Mouse (Mus musculus): ENCODE measurements around the gene Bax. TPM values are rescaled to one million over a fixed set of nuclear protein-coding genes. Genes with fewer than 3 reads are reported as not detected.
A peak's percentile ranks its signal among the peaks of the same experiment; 100 is the strongest.

Bax gene
- polyA plus RNA-seq, 1 experiment, result 24.4 TPM

GRCm38 (mm10) chr7:45451344-45451982 lies 15.2 kb downstream of the Bax start:
- Histone ChIP-seq H3K27me3 (ENCODE audit: control insufficient read depth) (no peaks in the 10 kb centered on the region; the same call in 1 of the 2 replicates), H3K4me1 (ENCODE audit: control insufficient read depth) (peaks cover 40% of the 10 kb centered on the region), H3K36me3 (ENCODE audit: control insufficient read depth) (peaks cover 17% of the 10 kb centered on the region), H3K4me3 (replicated peaks) (peak overlapping the region; percentile 6), H3K9me3 (ENCODE audit: control insufficient read depth, low read length) (no peaks in the 10 kb centered on the region)
- no peak for TF ChIP-seq GATA1 (IDR thresholded peaks at IDR 0.05; ENCODE audit: low read length)
- TF ChIP-seq TAL1 (IDR thresholded peaks at IDR 0.05; ENCODE audit: low read length), result no peak

DNA sequence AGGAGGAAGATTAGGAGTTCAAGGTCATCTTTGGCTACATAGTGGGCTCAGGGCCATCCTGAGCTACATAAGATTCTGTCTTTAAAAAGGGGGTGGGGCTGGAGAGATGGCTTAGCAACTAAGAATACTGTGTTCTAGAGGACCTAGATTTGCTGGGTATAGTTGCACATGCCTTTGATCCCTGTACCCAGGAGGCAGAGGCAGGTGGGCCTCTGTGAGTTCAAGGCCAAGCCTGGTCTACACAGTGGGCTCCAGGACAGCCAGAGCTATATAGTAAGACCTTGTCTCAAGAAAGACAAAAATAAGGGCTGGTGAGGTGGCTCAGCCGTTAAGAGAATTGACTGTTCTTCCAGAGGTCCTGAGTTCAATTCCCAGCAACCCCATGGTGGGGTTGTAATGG lies 16.7 kb downstream of the Bax start:
- Histone ChIP-seq H3K27me3 (ENCODE audit: control insufficient read depth) (no peaks in the 10 kb centered on the region; the same call in 1 of the 2 replicates), H3K4me1 (ENCODE audit: control insufficient read depth) (peaks cover 34% of the 10 kb centered on the region), H3K9me3 (ENCODE audit: control insufficient read depth, low read length) (no peaks in the 10 kb centered on the region), H3K4me3 (replicated peaks) (no peak overlapping the region), H3K36me3 (ENCODE audit: control insufficient read depth) (peaks cover 8% of the 10 kb centered on the region)
- TF ChIP-seq TAL1 (IDR thresholded peaks at IDR 0.05; ENCODE audit: low read length), result no peak
- TF ChIP-seq GATA1 (IDR thresholded peaks at IDR 0.05; ENCODE audit: low read length), result no peak

GRCm38 (mm10) chr7:45447325-45447990 lies 19.2 kb downstream of the Bax start:
- peak overlapping the region; percentile 44 for H3K4me3 ChIP-seq (replicated peaks)
- TF ChIP-seq TAL1 (IDR thresholded peaks at IDR 0.05; ENCODE audit: low read length) (no peak), GATA1 (IDR thresholded peaks at IDR 0.05; ENCODE audit: low read length) (no peak)
- H3K9me3 ChIP-seq (ENCODE audit: control insufficient read depth, low read length), result no peaks in the 10 kb centered on the region
- no peaks in the 10 kb centered on the region for H3K36me3 ChIP-seq (ENCODE audit: control insufficient read depth)
- no peaks in the 10 kb centered on the region for H3K27me3 ChIP-seq (ENCODE audit: control insufficient read depth)
- peaks cover 30% of the 10 kb centered on the region for H3K4me1 ChIP-seq (ENCODE audit: control insufficient read depth)

GRCm38 (mm10) chr7:45446589-45446988 lies 20.1 kb downstream of the Bax start:
- H3K4me1 ChIP-seq (ENCODE audit: control insufficient read depth), result peaks cover 23% of the 10 kb centered on the region
- H3K27me3 ChIP-seq (ENCODE audit: control insufficient read depth), result no peaks in the 10 kb centered on the region
- no peaks in the 10 kb centered on the region for H3K36me3 ChIP-seq (ENCODE audit: control insufficient read depth)
- no peak overlapping the region for H3K4me3 ChIP-seq (replicated peaks)
- H3K9me3 ChIP-seq (ENCODE audit: control insufficient read depth, low read length), result no peaks in the 10 kb centered on the region
- TF ChIP-seq GATA1 (IDR thresholded peaks at IDR 0.05; ENCODE audit: low read length), result no peak
- TF ChIP-seq TAL1 (IDR thresholded peaks at IDR 0.05; ENCODE audit: low read length), result no peak

GRCm38 (mm10) chr7:45443526-45444420 lies 22.9 kb downstream of the Bax start:
- Histone ChIP-seq H3K4me1 (ENCODE audit: control insufficient read depth) (peaks cover 12% of the 10 kb centered on the region), H3K4me3 (replicated peaks) (no peak overlapping the region), H3K9me3 (ENCODE audit: control insufficient read depth, low read length) (no peaks in the 10 kb centered on the region), H3K36me3 (ENCODE audit: control insufficient read depth) (no peaks in the 10 kb centered on the region), H3K27me3 (ENCODE audit: control insufficient read depth) (no peaks in the 10 kb centered on the region)
- TF ChIP-seq TAL1 (IDR thresholded peaks at IDR 0.05; ENCODE audit: low read length) (no peak), GATA1 (IDR thresholded peaks at IDR 0.05; ENCODE audit: low read length) (no peak)

GRCm38 (mm10) chr7:45437521-45438276 lies 29.0 kb downstream of the Bax start, which contains the start of gene Ruvbl2:
TSS of gene Ruvbl2 (minus strand) at chr7:45438096.
- peaks cover 2% of the 10 kb centered on the region for H3K36me3 ChIP-seq (ENCODE audit: control insufficient read depth)
- H3K9me3 ChIP-seq (ENCODE audit: control insufficient read depth, low read length), result no peaks in the 10 kb centered on the region
- H3K4me3 ChIP-seq (replicated peaks), result no peak within 1 kb of the TSS
- H3K27me3 ChIP-seq (ENCODE audit: control insufficient read depth), result peaks cover 11% of the 10 kb centered on the region
- TF ChIP-seq TAL1 (IDR thresholded peaks at IDR 0.05; ENCODE audit: low read length) (no peak), GATA1 (IDR thresholded peaks at IDR 0.05; ENCODE audit: low read length) (no peak)
- H3K4me1 ChIP-seq (ENCODE audit: control insufficient read depth), result peaks cover 31% of the 10 kb centered on the region

DNA sequence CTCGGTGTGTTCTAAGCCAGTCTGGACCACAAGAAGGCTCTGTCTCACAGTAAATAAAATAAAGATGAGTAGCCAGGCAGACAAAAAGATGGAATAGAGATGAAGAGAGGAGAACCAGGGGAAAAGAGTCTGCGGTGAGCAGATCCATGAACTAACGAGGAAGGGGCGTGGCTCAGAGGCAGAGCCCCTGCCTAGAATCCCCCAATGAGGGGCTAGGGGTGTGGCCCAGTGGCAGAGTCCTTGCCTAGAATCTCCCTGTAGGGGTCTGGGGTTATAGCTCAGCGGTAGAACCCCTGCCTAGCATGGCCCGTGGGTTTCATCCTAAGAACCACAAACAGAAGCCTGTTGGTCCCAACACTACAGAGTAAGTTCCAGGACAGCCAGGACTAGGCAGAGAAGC lies 29.7 kb downstream of the Bax start:
- Histone ChIP-seq H3K9me3 (ENCODE audit: control insufficient read depth, low read length) (no peaks in the 10 kb centered on the region), H3K36me3 (ENCODE audit: control insufficient read depth) (peaks cover 8% of the 10 kb centered on the region), H3K27me3 (ENCODE audit: control insufficient read depth) (peaks cover 11% of the 10 kb centered on the region), H3K4me3 (replicated peaks) (no peak overlapping the region), H3K4me1 (ENCODE audit: control insufficient read depth) (peaks cover 35% of the 10 kb centered on the region)
- TF ChIP-seq GATA1 (IDR thresholded peaks at IDR 0.05; ENCODE audit: low read length), result no peak
- no peak for TF ChIP-seq TAL1 (IDR thresholded peaks at IDR 0.05; ENCODE audit: low read length)

DNA sequence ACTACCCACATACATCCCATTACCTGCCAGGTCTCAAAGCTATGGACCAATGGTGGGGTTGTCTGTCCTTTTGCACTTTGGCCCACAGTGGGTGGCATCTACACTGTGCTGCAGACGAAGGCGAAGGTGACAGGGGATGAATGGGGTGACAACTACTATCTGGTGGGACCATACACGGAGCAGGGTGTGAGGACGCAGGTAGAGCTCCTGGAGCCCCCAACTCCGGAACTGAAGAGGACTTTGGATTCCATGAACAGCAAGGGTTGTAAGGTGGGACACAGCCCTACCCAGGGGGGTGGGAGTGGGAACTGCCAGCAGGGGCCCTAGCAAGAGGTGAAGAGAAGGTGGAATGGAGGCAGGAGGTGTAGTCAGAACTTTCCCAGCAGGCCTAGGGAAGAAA lies 30.3 kb downstream of the Bax start:
- peaks cover 36% of the 10 kb centered on the region for H3K4me1 ChIP-seq (ENCODE audit: control insufficient read depth)
- H3K27me3 ChIP-seq (ENCODE audit: control insufficient read depth), result peaks cover 11% of the 10 kb centered on the region
- TF ChIP-seq GATA1 (IDR thresholded peaks at IDR 0.05; ENCODE audit: low read length) (no peak), TAL1 (IDR thresholded peaks at IDR 0.05; ENCODE audit: low read length) (no peak)
- peaks cover 14% of the 10 kb centered on the region for H3K36me3 ChIP-seq (ENCODE audit: control insufficient read depth)
- H3K9me3 ChIP-seq (ENCODE audit: control insufficient read depth, low read length), result no peaks in the 10 kb centered on the region
- H3K4me3 ChIP-seq (replicated peaks), result no peak overlapping the region
